Mouse (Mus musculus) ZHBTc4 (cell line): Measurements from ENCODE around the gene Cxcl10.

ENCODE experiments used
- DNase-seq: peaks from one replicate; pipeline ENCODE4 v3.0.0-alpha.2; 2011; ENCODE audit warnings: low read depth, low spot score

The Cxcl10 gene

GRCm38 (mm10) chr5:92321631-92322400 is 26.9 kb downstream of the Cxcl10 start:
- DNase-seq: no peak

DNA sequence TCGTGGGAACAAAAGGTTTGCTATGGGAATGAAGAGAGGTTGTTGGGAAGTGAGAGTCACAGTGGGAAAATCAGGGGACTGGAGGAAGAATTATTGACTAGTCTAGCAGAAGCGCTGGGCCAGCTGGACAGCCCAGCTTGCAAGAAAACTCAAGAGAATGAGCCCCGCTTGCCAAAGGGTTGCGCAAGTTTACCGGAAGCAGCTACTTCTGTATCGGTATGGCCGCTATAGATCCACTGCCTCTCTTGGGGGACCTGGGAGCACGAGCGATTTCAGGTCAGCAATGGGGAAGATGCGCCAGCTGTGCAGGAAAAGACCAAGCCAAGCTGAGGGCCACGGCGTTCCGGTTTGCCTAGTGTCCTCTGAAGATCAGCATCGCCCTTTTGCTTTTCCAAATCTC is 30.1 kb downstream of the Cxcl10 start:
- DNase-seq: no peak

GRCm38 (mm10) chr5:92318119-92318518 is 30.6 kb downstream of the Cxcl10 start:
- no peak for DNase-seq

GRCm38 (mm10) chr5:92313776-92314175 is 34.9 kb downstream of the Cxcl10 start:
- DNase-seq: no peak

GRCm38 (mm10) chr5:92312046-92312715 is 36.5 kb downstream of the Cxcl10 start:
- DNase-seq: peak; percentile 87

- DNase-seq: peak; percentile 97
Measured at GRCm38 (mm10) chr5:92309681-92310511, 38.8 kb downstream of the Cxcl10 start, which contains the start of gene Sdad1. Gene Sdad1 (minus strand): TSS chr5:92310479.

GRCm38 (mm10) chr5:92304291-92304690 is 44.4 kb downstream of the Cxcl10 start:
- no peak for DNase-seq

GRCm38 (mm10) chr5:92302149-92302840 is 46.4 kb downstream of the Cxcl10 start:
- no peak for DNase-seq
